Mouse (Mus musculus): Measurements from ENCODE around the gene Commd8.

Commd8 gene

DNA sequence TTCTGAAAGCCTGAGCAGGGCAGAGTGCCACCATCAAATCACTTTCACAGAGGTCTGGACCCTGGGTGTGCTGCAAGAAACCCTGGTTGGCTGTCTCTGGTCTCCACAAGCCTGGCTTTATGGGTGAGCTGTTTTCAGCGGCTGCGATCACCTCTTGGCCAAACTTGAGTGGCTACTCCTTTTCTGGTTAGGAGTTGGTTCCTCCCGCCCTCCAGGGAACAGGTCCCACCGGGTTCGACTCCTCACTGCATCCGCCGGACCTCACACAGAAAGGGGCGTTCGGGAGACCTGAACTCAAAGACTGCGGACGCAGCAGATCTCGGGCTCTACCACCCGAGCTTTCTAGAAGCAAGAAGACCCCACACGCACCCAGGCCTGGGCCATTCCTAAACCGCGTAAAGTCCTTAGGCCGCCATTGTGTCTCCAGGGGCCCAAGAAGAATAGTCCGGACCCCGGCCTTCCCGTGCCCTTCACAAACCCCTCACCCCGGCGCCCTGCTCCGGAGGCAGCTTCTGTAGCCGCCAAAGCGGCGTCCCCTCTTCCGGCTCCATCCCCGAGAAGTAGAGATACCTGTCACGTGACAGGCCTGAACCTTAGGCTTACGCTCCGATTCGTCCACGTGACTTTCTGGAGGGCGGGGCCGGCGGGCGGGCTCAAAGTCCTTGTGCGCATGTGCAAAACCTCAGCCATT is at the start of gene Commd8:
Gene Commd8, minus strand, starts transcription at position 596 of the 691 bp plus-strand sequence.
- in situ Hi-C loops (cut with MboI; ENCODE audit: unreplicated experiment in 2 of 2): loop anchor here in 1 of 2 experiments (25.0 kb wide), 2 partner anchors 395 to 1920 kb away; partner anchors contain the start of gene Nfxl1

DNA sequence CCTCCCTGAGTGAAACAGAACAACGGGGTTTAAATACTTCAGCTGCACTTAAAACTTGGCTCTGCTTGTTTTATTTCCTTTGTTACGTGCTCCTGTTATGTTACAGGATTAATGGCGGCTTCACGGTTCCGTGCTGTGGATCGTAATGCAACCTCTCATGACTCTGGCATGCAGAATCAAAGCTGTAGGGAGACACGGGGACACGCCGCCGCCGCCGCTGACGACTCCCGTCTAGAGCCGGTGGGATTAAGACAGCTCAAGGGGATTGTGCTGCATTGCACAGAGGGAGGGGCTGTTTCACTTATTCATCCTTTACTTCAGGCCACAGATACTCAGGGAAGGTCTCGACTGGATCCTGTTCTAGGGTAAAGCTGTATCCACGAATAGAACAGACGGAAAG is 43.8 kb upstream of the Commd8 start:
- in situ Hi-C loops (cut with MboI; ENCODE audit: unreplicated experiment in 2 of 2): no loop called here

DNA sequence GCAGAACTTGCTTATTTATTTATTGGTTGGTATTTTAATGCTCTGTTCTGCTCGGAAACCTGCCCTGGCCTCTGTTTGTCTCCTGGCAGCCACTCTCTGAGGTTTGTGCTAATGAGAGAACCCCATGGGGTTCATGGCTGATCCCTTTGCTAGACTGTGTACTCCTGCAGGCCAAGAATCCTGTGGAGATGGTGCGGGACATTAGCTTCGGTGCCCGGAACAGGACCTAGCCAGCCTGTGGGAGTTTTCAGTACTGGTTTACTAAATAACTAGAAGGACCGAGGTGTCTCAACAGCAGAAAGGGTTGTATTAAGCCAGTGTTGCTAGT is 42.8 kb upstream of the Commd8 start:
- in situ Hi-C loops (cut with MboI; ENCODE audit: unreplicated experiment in 2 of 2): no loop called here

DNA sequence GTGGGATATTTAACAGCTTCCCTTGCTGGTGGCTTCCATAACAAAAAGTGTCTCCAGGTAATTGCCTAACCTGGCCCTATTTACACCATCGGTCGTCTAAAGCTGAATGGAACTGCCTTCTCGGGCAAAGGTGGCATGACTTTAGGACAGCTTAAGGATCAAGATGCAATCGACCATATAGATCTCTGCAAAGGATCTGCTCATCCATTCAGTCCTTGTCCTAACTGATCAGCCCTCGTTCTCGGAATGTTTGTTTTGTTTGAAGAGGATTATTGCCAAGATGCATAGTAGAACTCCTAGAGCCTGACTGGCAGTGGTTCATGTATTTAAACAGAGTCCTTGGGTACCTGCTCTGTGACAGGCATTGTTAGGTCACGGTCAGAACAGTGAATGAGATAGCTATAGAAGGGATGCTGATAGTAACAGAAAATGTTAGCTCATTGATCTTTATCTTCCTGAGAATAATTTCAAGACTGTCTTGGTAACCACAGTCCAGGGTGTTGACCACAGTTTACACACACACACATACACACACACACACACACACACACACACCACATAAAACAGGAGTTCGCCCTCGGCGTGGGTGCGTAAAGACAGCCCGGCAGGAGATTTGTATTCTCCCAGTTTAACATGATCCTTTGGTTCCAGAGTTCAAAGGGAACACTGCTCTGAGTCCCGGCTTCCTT is 42.3 kb upstream of the Commd8 start:
- in situ Hi-C loops (cut with MboI; ENCODE audit: unreplicated experiment in 2 of 2): no loop called here

DNA sequence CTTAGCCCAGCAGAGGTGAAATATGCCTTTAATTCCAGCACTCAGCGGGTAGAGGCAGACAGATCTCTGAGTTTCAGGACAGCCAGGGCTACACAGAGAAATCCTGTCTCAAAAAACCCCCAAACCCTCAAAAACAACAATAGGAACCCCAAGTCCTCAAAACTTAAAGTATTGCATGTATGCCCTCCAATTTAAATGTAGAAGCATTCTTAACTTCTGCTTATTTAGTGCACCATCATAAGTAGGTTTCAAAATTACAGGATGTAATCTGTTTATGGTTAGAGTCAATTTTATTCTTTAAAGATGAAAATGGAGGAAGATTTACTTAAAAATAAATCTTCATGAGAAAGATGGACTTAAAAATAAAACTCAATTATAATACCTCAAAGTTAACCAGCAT is 40.5 kb upstream of the Commd8 start:
- in situ Hi-C loops (cut with MboI; ENCODE audit: unreplicated experiment in 2 of 2): no loop called here

DNA sequence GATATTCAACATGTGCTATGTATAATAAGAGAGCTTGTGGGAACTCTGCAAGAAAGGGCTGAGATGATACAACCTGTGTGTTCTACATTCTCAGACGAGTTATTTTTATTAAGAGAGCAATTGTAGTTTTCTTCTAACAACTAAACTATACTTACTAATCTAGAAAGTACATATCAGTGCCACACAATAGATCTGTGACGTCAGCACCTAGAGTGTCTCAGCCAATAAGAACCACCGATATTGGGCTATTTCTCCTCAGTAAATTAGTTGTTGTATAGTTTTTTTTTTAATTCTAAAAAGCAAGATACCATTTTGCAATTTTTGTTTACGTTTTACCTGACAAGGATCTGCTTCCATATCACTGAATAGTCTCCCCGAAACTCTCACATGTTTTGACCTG is 37.3 kb upstream of the Commd8 start:
- in situ Hi-C loops (cut with MboI; ENCODE audit: unreplicated experiment in 2 of 2): no loop called here

DNA sequence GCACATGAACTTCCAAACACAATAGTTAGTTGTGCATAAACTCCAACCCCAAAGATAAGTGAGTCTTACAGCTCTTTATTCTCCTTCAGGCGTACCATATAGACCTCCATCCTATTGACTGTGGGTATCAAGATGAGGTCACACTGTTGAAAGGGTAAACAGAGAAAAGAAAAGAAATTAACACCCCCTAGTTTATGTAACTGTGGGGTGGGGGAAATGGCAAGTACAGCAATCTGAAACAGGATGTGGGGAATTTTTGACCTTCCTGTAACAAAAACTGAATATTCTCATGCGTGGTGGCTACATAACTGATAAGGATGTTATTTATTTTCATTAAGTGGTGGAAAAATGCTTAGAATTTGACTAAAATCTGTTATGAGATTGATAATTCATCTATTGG is 36.5 kb upstream of the Commd8 start:
- in situ Hi-C loops (cut with MboI; ENCODE audit: unreplicated experiment in 2 of 2): no loop called here

DNA sequence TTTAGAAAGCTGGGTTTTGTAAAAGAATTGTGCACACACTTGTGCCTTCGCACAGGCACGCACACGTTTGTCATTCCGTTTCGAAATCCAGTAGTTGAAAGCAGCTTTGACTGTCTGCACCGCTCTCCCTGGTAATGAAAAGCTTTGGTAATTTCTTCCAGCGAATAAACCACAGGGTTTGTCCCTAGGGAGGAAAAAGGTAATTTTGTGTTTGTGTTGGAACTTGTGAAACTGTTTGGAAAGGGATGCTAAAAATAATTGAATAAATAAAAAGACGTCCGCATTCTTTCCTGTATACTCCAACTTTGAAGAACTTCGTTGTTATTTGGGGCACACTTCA is 35.7 kb upstream of the Commd8 start:
- in situ Hi-C loops (cut with MboI; ENCODE audit: unreplicated experiment in 2 of 2): no loop called here

DNA sequence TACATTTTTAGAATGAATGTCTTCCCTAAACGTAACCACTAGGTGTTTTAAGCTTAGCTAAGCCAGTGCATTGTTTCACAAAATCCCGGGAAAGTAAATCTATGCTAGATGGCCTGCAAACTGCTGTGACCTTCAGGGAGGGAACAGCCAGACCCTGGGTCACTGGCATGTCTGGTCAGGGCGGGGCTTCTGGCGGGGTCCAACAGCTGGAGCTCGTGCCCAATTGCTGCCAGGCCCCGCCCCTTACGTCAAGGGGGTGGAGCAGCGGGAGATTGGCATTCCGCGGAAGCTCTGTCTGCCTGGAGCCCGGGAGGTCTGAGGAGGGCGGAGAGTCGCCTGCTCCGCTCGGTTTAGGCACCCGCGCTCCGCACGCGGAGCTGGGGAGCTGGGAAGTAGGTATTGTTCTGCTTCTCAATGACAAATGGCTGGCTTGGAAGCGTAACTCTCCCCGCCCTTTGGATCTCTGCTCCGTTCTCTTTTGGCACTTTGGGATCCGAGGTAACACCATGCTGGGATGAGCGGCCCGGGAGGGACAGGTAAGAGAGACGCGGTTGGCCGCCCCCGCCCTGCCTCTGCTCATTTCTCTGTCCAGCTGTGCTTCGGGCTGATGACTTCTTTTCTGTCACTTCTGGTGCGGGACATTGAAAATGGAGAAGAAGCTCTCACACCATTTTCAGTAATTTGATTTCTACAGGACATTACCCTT is 35.2 kb upstream of the Commd8 start:
- in situ Hi-C loops (cut with MboI; ENCODE audit: unreplicated experiment in 2 of 2): no loop called here

DNA sequence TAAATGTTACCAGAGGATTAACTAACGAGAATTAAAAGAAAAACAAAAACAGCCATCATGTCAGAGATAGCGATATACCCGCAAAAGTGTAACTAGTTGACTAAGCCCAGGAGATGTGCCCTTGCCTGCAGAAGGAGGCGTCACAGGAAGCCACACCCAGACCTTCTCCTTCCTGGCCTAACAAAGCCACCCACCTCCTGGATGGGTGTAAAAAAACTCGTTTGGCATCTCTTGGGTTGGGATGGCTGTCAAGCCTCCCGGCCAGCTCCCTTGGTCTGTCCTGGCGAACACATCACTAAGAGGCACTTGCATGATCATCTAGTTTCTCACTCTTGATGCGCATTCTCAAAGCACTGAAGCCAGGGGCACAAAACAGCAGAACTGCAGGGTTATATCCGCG is 34.0 kb upstream of the Commd8 start:
- in situ Hi-C loops (cut with MboI; ENCODE audit: unreplicated experiment in 2 of 2): no loop called here

DNA sequence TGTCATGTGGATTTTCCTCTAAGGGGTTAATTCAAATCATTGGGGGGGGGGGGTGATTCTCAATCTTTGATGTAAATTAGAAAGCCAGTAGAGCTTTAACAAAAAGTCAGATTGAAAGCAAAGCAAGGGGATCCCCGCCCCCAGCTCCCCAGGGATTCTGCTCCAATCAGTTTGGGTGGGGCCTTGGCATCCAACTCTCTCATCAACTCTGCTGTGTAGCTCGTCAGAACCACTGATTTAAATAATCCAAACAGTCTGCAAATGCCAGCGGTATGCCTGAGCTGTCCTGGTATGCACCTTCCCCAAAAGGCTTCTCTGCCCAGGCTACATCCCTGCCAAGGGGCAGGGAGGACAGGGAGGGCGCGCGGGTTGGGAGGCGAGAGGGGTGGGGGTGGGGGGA is 33.6 kb upstream of the Commd8 start:
- in situ Hi-C loops (cut with MboI; ENCODE audit: unreplicated experiment in 2 of 2): no loop called here

DNA sequence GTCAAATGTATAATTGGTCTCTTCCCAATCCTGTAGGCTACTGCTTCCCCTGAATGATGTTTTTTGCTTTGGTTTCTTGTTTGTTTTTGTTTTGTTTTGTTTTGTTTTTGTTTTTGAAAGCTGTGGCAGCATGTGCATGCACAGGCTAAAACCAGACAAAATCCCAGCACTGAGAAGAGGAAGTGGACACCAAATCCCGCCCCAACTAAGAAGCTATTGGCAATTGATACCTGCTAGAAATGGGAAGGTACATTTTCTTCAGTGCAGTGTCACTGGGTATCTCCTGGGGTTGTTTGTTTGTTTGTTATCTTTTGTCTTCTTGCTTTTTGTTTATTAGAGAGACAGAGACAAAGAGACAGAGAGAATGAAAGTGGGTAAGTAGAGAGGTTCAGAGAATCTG is 27.5 kb upstream of the Commd8 start:
- in situ Hi-C loops (cut with MboI; ENCODE audit: unreplicated experiment in 2 of 2): loop anchor here (25.0 kb wide), 2 partner anchors 367 to 1067 kb away; partner anchors contain the start of genes Fryl (in 1 of the 2) and Nfxl1 (in 1 of the 2)

DNA sequence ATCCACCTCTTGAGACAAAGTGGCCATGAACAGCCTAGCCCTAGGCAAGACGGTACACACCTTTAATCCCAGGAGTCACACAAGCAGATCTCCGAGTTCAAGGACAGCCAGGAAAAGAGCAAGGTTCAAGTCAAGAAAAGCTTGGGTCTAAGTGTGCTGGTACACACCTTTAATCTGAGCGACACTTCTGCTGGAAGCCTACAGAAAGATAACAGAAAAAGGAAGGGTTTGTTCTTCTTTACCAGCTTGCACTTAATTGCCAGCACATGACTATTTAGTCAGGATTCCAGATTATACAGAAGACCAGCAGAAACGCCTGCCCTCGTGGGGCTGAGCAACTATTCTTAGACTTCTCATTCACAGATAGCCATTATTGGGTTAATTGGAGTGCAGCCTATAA is 23.9 kb upstream of the Commd8 start:
- in situ Hi-C loops (cut with MboI; ENCODE audit: unreplicated experiment in 2 of 2): loop anchor here (25.0 kb wide), 2 partner anchors 370 to 1070 kb away; partner anchors contain the start of genes Fryl (in 1 of the 2) and Nfxl1 (in 1 of the 2)

DNA sequence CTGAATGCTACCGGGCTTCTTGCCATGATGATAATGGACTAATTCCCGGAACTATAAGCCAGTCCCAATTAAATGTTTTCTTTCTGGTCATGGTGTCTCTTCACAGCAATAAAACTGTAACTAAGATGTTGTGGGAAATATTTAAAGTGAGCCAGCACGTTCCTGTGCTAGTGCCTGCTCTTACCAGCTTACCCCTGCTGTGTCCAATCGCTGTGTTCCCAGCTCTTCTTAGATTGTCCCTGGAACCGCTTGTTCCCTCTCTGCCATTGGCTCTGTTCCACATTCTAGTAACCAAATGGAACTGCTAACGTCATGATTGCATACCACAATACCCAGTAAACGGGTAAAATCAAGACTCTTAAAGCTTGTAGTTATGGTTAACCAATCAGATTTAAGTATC is 23.2 kb upstream of the Commd8 start:
- in situ Hi-C loops (cut with MboI; ENCODE audit: unreplicated experiment in 2 of 2): loop anchor here (25.0 kb wide), 2 partner anchors 371 to 1071 kb away; partner anchors contain the start of genes Fryl (in 1 of the 2) and Nfxl1 (in 1 of the 2)

DNA sequence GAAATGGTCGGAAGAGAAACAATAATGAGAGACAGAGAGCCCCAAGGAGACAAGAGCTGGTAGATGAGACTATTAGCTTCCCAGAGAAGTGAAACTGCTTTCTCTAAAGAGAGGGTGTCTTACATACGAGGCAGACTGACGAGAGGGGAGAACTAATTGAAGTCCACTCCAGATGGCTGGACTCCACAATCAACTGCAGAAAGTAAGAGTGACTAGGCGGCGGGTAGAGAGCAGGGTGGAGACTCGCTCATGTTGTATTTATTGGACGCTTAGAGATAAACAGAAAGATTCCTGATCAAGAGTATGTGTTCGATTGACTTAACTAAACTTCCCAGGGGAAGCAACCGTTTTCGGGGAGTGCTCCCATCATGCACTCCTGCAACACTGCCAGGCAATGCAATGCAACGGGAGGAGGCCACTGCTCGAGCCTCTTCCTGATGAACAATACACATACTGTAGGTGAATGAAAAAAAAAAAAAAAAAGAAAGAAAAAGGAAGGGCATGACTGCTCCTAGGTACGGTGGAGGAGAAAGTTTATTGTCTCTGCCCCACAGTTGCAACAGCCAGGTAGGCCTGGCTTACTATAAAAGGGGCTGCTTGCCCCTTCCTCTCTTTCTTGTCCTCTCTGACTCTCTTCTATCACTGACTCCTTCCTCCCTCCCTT is 16.6 kb upstream of the Commd8 start:
- in situ Hi-C loops (cut with MboI; ENCODE audit: unreplicated experiment in 2 of 2): loop anchor here (25.0 kb wide), 2 partner anchors 378 to 1078 kb away; partner anchors contain the start of genes Fryl (in 1 of the 2) and Nfxl1 (in 1 of the 2)

DNA sequence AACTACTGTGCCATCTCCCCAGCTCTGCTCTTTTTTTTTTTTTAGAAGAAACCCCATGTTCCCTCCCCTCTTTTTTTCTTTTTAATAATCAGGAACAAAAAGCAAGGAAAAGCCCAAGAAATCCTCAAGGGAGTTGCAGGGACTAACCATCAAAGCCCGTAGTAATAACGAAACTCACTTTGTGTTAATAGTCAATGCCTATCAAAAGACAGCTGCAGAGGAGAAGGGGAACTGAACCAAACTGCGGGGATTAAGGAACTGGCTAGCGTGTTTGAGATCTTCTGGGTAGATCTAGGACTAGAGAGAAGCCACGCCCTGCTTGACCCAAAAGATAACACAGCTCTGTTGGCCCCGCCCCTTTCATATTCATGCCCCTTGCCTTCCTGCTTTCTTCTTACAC is 15.9 kb upstream of the Commd8 start:
- in situ Hi-C loops (cut with MboI; ENCODE audit: unreplicated experiment in 2 of 2): loop anchor here (25.0 kb wide), 2 partner anchors 378 to 1078 kb away; partner anchors contain the start of genes Fryl (in 1 of the 2) and Nfxl1 (in 1 of the 2)

DNA sequence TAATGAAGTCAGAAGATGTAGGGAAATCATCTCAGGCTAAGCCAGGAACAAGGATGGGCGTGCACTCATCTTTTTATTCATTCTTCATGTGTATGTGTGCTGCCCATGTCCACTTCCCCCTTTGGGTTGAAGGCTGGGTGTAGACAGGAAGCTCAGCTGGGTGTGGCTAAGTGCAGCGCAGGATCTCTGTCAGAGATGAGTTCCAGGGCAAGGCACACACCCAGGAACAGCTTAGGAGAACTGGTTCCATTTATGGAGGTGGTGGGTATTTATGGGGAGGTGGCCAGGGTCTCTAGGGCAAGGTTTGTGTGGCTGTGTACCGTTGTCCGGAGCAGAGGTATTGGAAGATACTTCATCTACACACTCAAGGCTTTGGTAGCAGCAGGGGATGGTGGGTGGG is 14.8 kb upstream of the Commd8 start:
- in situ Hi-C loops (cut with MboI; ENCODE audit: unreplicated experiment in 2 of 2): loop anchor here (25.0 kb wide), 2 partner anchors 379 to 1079 kb away; partner anchors contain the start of genes Fryl (in 1 of the 2) and Nfxl1 (in 1 of the 2)

DNA sequence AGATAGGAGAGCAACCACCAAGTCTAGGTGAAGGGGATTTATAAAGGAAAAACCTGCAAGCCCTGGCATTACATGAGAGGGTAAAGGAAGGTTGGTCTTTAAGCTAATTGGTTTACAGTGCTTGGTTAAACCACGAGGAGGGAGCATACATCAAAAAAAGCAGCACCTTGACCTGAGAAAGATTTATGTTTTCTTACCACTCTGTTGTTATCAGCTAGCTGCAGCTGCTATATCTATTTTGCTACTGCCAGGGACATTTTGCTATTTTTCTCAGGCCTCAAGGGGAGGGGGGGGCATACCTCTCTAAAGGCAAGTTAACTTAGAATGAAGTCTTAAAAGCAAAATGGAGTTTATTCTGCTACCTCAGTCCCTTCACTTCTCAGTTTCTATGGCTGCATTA is 13.2 kb upstream of the Commd8 start:
- in situ Hi-C loops (cut with MboI; ENCODE audit: unreplicated experiment in 2 of 2): loop anchor here (25.0 kb wide), 2 partner anchors 381 to 1081 kb away; partner anchors contain the start of genes Fryl (in 1 of the 2) and Nfxl1 (in 1 of the 2)

DNA sequence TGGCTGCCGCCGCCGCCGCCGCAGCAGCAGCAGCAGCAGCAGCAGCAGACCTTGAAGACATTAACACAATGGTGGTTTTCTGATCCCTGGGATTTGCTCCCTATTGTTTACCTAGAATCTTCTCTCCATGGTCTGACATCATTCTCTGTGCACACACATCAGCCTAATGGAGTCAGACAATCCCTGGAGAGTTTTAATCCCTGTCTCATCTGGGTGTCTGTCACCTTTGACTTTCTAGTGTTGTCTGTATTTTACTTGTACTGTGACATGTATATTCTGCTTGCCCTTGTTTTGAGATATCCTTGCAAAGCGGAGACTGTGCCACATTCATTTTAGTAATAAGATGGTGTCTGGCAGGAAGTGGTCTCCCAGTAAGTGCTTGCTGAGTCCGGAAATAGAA is 7.5 kb upstream of the Commd8 start:
- in situ Hi-C loops (cut with MboI; ENCODE audit: unreplicated experiment in 2 of 2): loop anchor here (25.0 kb wide), 2 partner anchors 387 to 1087 kb away; partner anchors contain the start of genes Fryl (in 1 of the 2) and Nfxl1 (in 1 of the 2)

DNA sequence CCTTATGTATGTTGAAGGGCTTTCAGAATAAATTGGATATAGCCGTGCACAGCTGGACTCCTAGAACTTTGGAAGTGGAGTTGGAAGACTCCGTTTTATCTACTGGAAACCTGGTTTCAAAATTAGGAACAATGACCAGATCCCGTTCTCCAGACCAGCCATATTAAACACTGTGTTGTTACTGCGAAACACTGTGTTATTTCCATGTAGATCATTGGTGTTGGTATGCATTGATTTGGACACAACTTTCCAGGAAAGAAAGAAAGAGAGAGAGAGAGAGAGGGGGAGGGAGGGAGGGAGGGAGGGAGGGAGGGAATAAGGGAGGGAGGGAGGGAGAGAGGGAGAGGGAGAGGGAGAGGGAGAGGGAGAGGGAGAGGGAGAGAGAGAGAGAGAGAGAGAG is 7.1 kb upstream of the Commd8 start:
- in situ Hi-C loops (cut with MboI; ENCODE audit: unreplicated experiment in 2 of 2): loop anchor here (25.0 kb wide), 2 partner anchors 387 to 1087 kb away; partner anchors contain the start of genes Fryl (in 1 of the 2) and Nfxl1 (in 1 of the 2)
